Mouse (Mus musculus) right cerebral cortex, postnatal 4 days (tissue): Measurements from ENCODE around the gene Gramd4.
A peak's percentile ranks its signal among the peaks of the same experiment; 100 is the strongest.

Source experiments
- DNase-seq: peaks from one replicate; pipeline ENCODE4 v3.0.0-alpha.2; 2022

Gramd4 gene

DNA sequence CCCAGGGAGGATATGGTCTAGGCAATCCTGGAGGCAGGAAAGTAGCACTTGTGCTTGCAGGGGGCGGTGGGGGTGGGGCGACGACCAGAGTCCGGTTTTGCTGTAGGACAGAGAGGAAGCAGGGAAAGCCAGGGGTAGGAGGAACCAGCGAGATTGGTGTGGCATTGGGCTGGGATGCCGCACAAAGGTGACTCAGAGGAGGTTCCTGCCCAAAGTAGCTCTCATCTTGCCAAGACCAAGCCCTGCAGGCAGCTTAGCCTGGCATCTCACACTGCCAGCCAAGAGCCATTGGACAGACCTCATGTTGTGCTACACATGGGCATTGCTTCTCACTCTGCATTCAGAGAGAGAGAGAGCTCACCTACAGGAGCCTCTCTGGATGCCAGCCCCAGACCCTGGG is at the start of gene Gramd4:
Gramd4 (plus strand) TSS at position 283 of the 400 bp plus-strand sequence.
- DNase-seq, result no peak

DNA sequence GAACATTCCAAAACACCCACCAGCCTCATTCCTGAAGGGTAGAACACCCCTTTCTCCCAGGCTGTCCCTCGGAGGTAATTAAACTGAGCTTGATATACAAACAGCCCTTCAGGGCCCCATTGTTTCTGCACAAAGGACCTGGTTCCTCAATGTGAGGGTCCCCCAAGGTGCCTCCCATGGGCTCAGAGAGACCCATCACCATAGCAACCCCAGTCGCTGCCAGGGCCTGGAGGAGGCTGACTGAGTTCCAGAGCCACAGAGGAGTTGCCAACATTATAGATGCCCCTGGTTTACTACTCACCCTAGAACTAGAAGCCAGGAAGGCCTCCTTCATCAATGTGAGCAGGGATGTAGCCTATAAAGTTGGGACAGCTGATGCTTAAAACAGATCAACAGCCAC is 44.4 kb upstream of the Gramd4 start:
- no peak for DNase-seq

DNA sequence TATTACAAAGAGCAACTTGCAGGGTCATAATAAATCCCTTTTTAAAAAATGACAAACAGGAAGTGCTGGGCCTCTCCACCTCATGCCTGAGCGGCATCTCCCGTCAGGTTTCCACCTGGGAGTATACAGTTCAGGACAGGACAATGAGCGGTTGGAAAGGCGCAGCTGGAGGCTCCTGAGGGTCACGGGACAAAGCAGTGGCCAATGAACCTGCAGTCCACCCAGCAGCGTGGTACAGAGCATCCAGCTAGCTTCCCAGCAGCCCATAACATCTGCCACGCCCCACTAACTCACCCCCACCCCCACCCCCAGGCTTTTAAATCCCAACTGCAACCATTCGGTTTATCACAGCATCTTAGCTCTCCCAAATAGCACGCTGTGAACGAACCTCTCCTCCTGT is 43.8 kb upstream of the Gramd4 start:
- DNase-seq, result no peak

DNA sequence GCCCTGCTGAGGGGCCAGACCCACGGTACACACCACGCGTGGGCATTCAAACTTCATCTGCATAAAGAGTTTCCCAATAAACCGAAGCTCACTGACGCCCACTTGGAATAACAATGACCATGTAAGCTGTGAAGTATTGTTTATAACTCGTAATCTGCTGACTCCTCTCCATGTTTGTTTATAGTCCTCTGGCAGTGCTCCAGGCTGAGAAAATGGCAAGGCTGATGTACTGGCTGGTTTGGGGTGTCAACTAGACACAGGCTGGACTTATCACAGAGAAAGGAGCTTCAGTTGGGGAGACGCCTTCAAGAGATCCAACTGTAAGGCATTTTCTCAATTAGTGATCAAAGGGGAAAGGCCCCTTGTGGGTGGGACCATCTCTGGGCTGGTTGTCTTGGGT is 42.5 kb upstream of the Gramd4 start:
- no peak for DNase-seq

DNA sequence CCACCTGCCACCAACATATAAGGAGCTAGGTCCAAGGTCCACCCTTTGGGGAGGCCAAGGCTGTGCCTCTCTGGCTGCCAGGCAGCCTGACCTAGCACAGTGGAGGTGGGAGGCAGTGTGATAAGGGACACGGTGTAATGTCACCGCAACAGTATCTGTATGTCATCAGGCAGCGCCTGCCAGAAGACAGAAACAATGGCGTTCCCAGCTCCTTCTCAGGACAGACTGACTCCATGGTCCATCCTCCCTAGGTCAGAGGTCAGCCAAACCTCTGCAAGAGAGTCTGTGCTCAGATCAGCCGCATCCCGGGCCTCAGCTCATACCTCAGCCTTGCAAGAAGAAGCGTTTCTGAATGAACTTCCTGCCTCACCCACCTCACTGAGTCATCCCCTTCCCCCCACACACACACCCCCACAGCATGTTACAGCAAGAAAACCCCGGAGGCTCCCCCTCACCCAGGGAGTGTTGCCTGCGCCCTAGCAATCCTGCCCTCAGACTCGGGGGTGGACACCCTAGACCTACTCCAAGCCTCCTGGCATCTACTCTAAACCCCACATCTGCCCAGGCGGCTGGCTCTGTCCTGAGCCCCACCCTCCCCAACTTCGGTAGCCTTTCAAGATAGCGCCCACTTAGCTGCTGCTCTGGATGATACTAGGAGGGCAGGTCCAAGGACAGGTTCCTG is 41.5 kb upstream of the Gramd4 start:
- no peak for DNase-seq

DNA sequence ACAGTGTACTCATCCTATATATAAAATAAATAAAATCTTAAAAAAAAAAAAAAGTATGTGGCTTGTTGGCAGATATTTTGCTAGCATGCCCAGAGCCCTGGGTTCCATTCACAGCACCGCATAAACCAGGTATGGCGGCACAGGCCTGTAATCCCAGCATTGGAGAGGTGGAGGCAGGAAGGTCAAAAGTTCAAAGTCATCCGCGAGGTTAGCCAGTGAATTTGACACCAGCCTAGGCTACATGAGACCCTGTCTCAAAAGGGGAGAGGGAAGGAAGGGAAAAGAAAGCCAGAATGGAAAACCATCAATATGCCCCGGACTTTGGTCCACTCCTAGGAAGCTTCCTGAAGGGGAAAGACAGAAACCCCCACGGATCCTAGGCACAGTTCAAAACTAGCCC is 40.2 kb upstream of the Gramd4 start:
- DNase-seq, result no peak

DNA sequence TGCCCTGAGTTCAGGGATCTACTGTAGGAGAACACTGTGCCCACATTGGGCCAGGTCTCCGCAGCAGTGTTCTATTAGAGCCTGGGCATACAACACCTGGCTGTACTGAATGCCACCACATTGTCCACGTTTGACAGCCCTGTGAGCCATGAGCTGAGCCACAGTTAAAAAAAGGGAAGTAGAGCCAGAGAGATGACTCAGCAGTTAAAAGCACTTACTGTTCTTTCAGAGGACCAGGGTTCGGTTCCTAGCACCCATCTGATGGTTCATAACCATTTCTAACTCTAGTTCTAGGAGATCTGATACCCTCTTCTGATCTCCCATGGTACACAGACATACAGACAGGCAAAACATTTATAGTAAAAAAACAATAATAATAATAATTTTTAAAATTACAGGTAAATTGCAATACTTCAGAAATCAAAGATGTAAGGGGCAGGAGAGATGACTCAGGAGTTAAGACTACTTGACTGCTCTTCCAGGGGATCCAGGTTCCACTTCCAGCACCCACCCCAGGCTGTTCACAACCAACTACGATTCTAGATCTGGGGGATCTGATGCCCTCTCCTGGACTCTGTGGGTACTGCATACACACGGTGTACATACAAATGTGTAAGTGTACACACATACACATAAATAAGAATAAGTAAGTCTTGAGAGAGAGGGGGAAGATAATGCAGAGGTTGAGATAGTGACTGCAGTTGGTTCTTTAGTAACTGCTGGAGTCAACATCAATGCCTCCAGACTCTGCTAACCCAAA is 38.6 kb upstream of the Gramd4 start:
- DNase-seq, result no peak

DNA sequence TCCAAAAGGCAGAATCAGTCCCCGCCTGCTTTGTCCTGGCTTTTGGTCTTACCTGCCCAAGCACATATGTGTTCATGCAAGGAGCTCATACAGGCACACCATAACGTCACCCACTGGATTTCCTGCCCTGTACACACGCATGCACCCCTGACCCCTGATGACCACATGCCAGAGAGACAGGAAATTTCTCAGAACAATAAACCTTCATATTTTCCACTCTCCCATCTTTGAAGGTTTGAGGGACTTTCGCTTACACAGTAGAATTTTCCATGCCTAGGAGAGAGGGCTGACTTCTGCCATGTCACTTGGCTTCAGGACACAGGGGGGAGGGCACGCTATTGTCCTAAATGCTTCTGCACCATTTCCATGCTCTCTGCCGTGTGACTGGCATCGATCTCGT is 37.5 kb upstream of the Gramd4 start:
- DNase-seq, result no peak

DNA sequence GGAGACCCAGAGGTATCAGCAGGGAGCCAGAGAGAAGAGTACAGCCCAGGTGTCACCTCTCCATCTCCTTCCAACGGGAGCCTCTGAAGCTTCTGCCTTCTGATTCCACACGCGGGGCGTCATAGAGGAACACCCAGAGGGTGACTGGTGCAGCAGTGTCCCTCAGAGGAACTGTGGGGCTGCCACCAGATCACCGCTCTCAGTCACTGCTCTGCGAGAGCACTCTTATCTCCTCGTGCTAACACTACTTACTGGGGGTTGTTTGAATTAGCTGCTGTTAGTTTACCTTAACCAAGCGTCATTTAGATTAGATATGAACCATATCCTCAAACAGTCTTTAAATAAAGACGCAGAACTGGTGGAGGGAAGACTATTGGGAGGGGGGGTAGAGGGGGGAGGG is 36.2 kb upstream of the Gramd4 start:
- DNase-seq, result no peak

DNA sequence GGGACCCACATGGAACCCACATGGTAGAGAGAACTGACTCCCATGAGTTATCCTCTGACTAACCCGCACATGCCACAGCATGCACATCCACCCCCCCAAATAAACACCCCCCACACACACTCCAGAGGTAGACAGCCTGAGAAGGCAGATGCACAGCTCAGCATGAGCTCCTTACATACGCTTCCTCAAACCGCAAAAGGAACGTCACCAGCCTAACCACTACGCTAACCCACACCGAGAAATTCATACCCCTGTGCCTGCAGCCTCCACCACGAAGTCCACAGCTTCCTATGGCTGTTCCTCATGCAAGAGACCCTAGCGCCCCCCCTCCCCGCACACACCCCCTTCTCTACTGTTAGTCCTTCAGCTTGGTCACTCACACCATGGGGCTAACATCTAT is 35.5 kb upstream of the Gramd4 start:
- DNase-seq, result no peak

DNA sequence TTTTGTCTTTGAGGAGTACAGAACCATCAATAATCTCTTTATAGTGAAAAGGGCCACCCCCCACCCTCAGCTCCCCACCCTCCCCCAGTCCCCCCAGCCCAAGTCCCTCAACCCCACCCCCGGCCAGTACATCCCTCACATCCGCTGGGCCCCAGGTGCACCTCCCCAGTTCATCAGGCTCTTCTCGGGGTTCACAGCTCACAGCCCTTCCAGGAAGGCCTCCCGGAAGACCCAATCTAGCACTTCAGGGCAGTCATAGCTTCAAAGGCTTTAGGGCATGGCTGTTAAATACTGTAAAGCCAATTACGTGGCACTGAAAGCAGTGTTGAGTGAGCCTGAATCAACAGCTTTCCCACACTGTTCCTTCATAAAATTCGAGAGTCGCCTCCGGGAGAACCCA is 29.6 kb upstream of the Gramd4 start:
- DNase-seq, result no peak

DNA sequence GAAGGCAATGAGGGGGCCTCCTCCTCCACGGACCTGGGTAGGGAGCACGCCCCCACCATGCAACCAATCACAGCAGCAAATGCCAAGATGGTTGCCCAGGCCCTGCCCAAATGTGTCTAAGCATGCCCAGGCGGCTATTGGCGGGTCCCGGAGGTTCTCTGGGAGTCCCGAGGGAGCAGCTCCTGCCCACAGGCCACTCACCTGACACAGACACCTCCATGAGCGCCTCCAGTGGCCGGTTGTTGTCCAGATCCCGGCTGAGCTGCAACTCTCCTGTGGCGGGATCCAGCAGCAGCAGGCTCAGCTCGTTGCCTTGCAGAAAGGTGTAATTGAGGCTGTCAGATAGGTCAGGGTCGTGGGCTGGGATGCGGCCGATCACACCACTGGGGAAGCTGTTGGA is 27.5 kb upstream of the Gramd4 start:
- no peak for DNase-seq

DNA sequence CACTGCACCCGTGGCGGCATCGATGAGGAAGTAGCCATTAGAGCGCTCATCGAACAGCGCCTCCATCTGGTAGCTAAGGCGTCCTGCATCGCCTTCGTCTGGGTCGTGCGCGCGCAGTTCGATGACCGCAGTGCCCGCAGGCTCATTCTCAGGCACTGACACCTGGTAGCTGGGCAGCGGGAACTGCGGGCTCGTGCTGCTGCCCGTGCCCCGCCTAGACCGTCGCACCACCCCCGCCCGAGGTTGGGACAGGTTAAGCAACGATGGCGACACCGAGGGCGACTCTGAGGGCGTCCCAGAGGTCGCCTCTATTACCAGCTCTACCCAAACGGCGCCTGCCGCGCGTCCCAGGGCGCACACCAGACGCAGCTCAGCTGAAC is 24.7 kb upstream of the Gramd4 start:
- peak; percentile 54 for DNase-seq

DNA sequence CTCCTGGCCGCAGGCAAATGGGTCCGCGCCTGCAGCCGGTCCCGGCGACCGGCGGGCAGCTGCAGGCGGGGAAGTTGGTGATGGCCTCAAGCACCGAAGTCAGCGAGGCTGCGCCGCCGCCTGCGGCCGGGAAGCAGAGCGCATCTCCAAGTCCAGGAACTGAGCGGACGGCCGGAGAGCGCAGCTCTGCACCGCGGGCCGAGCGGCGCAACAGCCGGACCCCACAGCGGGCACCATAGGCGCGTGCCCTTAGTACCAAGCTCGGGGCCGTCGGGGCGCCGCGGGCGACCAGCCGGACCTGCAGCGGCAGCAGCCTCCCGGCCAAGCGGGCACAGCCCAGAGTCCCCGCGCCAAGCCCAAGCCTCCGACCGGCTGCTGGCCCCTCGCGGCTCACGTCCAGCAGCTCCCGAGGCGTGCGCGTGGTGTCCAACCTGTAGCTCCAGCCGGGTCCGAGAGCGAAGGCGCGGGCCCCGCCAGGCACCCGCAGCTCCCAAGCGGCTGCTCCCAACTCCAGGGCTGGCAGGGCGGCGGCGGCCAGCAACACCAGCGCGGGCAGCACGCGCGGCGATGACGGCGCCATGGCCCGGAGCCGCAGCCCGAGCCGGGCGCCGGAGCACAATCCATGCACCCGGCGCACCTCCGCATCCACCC is 24.2 kb upstream of the Gramd4 start, which contains the start of gene Celsr1:
Celsr1 (minus strand) TSS at position 587 of the 651 bp plus-strand sequence.
- DNase-seq, result no peak

DNA sequence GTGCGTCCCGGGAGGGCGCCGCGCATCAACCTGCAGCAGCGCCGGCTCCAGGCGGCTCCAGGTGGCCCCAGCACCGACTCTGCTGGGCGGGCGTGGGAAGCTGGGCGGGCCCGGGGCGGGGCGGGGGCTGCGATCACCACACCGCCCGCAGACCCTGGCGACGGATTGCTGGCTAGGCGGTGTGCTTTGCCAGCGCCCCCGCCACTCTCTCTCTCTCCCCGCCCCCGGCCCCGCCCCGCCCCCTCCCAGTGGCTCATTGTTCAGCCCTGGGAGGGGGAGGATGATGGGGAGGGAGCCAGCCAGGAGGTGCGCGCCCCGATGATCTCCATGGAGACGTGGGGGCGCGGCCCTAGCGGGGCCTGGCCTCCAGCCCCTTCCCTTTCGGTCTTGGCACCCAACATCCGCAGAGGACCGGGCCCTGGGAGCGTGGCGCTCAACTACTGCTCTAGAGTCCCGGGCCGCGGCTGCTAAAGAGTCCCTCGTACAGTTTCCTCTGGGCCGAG is 23.4 kb upstream of the Gramd4 start:
- DNase-seq, result peak; percentile 33

DNA sequence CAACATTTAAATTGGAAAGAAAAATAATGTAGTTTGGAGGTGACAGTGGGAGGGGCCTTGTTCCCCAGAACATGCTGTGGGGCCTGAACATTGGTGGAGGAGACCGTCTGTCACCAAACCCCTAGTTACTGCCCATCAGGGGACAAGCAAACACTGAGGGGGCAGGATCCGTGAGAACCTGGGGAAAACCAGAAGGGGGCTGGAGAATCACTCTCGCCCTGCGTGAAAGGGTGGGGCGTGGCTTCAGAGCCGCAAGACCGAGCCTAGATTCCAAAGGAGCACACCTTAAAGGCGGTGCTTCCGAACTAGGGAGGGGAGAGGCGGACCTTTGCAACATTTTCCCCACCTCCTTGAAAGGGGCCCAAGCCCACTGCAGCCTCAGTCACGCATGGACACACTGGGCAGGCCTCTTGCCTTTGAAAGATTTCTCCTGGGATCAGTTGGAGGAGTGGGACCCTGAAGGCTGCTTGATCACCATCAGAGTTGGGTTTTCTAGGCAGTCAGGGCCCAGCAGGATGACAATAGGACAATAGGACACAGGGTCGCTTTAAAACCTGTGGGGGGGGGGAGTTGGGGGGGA is 22.6 kb upstream of the Gramd4 start:
- DNase-seq, result no peak

DNA sequence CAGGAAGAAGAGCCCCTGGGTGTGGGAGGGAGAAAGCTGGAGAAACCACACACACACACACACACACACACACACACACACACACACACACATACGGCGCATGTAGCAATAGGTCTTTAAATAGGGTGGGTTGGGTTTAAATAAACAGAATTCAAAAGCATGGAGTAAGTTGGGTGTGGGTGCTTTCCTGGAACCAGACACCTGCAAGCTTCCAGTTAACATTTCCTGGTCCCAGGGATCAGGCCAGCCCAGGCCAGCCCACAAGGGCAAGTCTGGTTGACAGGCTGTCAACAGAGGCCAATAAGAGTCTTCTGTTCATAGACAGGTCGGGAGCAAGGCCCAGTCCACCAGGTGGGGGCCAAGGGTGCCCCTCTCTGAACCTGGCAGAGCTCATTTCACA is 21.6 kb upstream of the Gramd4 start:
- DNase-seq, result no peak

DNA sequence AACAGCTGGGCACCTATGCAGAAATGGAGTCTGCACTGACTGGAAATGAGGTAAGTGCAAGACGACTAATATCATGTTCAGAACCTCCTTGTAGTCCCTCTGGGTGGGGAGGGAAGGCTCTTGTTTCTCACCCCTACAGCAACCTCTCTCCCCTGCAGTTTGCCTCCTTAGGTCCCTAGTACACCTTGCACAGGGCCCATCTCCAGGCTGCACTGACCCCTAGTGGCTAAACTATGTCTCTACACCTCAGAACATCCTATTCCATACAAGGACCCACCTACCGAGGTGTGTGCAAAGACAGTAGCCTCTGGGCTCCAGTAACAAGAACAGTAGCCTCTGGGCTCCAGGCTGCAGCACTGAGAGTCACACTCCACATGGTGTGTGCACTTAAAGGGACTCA is 18.7 kb upstream of the Gramd4 start:
- peak; percentile 70 for DNase-seq

DNA sequence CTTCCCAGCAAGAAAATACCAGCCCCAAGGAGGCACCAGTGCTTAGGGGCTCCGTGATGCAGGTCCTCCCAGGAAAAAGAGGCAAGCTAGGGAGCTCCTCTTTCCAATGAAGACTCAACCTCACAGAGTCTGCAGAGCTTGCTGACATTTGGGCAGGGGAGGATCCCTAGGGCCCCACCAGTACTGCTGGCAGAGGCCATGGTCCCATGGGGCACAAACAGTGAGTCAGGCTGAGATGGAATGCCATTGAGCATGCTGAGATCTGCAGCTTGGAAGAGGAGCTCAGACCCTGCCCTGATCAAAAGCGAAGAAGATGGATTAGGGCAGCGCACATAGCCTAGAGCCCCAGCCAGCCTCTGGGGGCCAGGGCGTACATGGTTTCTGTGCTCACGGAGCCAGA is 16.1 kb upstream of the Gramd4 start:
- DNase-seq, result no peak

DNA sequence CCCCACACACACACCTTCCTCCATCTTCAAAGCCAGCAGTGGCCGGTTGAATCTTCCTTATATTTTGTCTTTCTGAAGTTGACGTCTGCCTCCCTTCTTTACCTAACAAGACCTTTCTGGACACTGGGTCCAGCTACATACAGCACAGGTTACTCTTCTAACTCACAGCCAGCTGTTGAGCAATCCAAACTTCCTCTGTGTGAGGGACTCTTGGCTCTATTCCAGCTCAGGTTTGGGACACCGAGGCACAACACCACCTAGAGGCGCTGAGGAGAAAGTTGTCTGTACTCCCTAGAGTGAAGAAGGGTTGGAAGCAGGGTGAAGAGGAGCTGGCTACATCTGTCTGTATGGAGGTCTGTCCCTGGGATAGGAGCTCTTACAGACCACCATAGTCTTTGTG is 15.1 kb upstream of the Gramd4 start:
- DNase-seq, result no peak

DNA sequence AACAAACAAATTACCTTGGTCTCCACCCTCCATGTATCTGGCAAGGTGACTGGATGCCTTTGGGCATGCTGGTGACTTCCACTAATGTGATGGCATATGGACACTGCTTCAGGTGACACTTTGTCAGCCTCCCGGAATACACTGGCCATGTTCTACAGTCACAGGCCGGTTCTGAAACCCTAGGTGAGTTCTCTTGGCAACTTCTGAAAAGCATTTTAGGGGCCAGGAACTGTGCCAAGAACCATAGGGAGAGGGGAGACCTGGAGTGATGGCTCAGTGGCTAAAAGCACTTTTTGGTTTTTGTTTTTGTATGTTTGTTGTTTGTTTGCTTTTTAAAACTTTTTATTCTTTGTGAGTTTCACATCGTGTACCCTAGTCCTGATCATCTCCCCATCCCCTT is 8.0 kb upstream of the Gramd4 start:
- DNase-seq, result no peak

DNA sequence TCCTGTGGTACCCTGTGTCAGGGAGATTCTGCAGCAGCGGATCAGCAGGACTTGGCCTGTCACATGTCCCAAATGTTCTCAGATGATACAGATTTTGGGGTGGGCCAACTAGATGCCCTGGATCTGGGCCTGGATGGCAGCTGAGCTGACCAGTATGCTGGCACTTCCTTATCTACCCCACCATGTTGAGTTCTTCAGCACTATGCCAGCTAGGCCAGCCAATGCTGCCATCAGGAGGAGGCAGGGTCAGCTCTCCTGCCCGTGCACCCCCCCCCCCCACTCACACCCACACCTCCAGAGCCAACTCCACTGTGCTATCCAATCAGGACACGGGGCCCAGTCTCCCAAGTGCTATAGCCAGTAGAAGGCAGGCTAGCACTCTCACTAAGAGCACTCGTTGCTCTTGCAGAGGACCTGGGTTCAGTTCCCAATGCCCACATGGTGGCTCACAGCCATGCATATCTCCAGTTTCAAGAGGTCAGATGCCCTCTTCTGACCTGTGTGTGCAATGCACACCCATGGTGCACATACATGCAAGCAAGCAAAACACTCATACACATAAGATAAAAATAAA is 7.2 kb upstream of the Gramd4 start:
- DNase-seq, result no peak

DNA sequence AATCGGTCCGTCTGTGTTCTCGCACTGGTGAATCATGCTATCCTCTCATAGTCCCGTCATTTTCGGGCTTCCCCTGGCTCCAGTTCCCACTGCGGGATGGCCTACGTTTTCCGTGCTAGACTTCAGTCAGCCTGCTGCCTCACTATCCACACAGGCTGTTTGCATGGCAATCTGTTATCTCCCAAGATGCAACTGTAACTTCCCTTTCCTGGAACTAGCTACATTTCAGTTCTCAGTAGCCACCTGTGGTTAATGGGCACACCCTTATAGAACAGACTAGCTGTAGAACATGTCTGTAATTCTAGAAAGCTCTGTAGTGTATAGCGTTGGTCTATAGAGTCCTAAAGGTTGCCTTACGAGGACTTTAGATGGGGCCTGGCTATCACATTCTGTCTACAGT is 6.3 kb upstream of the Gramd4 start:
- DNase-seq, result no peak
